Mouse (Mus musculus): ENCODE results near the gene Stradb. TPM values are rescaled to one million over a fixed set of nuclear protein-coding genes. Genes with fewer than 3 reads are reported as not detected.

The Stradb gene
- polyA plus RNA-seq, 1 experiment from 2014 or later, result 49.1 TPM

- H3K4me2 ChIP-seq (ENCODE audit: low read depth, low read length), result no peak overlapping the region
- H3K4me1 ChIP-seq (ENCODE audit: control insufficient read depth, low read depth, low read length), result no peaks in the 10 kb centered on the region
- H3K4me3 ChIP-seq (ENCODE audit: low read depth, low read length), result no peak overlapping the region
- H3K9me3 ChIP-seq (replicated peaks; ENCODE audit: control insufficient read depth, low read length), result no peaks in the 10 kb centered on the region
- no peak for ATAC-seq (ENCODE audit: low read depth)
- H3K36me3 ChIP-seq (ENCODE audit: control insufficient read depth, insufficient read depth), result no peaks in the 10 kb centered on the region
- H3K27ac ChIP-seq (ENCODE audit: low read length), result no peak overlapping the region
- no peak overlapping the region for H3K9ac ChIP-seq (ENCODE audit: low read depth, low read length)
- no peaks in the 10 kb centered on the region for H3K27me3 ChIP-seq (ENCODE audit: control insufficient read depth, insufficient read depth, low read depth, low read length)
- WGBS (ENCODE audit: insufficient replicate concordance), result 51% methylated on average over 5 of the region's 5 CpGs
These were observed 64.4 kb downstream of the Stradb start for GRCm38 (mm10) chr1:59037723-59038122.

Other genes with a start within 250 kb of the Stradb start
- 13.9 and 15.6 TPM in 2 replicates for gene Casp8, start 178.1 kb upstream of the Stradb start, polyA plus RNA-seq (2015; fragmentation: Nextera tagmentation; extraction: Ambion mirVana)
- gene Trak2, start 92 bp upstream of the Stradb start, polyA plus RNA-seq (2015; fragmentation: Nextera tagmentation; extraction: Ambion mirVana), result 58.9 TPM in 2 replicates
- not detected in 2 replicates for gene C2cd6, start 121.4 kb downstream of the Stradb start, polyA plus RNA-seq (2015; fragmentation: Nextera tagmentation; extraction: Ambion mirVana)
- gene Tmem237, start 146.9 kb downstream of the Stradb start, polyA plus RNA-seq (2015; fragmentation: Nextera tagmentation; extraction: Ambion mirVana), result 5.0 and 5.9 TPM in 2 replicates
- gene Mpp4, start 189.9 kb downstream of the Stradb start, polyA plus RNA-seq (2015; fragmentation: Nextera tagmentation; extraction: Ambion mirVana), result 0.18 and 0.44 TPM in 2 replicates